Mouse (Mus musculus) small intestine, adult 2 months (tissue): ENCODE measurements around the gene BC107364. TPM values are rescaled to one million over a fixed set of nuclear protein-coding genes. Genes with fewer than 3 reads are reported as not detected.
"Not testable (repeated sequence)": the region's sequence is repeated elsewhere in the genome, so short reads cannot be mapped to it uniquely, and the experiment has no call there.

ENCODE experiments used
- H3K27ac ChIP-seq: fragments of 200-500 bp; 2 replicates; pipeline ENCODE4 v1.5.1; 2012; ENCODE audit warnings: low read depth, low read length, control low read depth, inconsistent platforms; ENCODE audit not compliant: insufficient read depth
- H3K27me3 ChIP-seq: fragments of 200-500 bp; 2 replicates; pipeline ENCODE4 v1.6.1; 2012; ENCODE audit warnings: mild to moderate bottlenecking, moderate library complexity, low read length, inconsistent platforms; ENCODE audit not compliant: control insufficient read depth, insufficient read depth
- H3K36me3 ChIP-seq: fragments of 200-500 bp; 2 replicates; pipeline ENCODE4 v1.6.1; 2012; ENCODE audit warnings: mild to moderate bottlenecking, low read length, control low read depth, inconsistent platforms; ENCODE audit not compliant: control insufficient read depth, insufficient read depth
- H3K4me1 ChIP-seq: fragments of 200-500 bp; 2 replicates; pipeline ENCODE4 v1.6.1; 2012; ENCODE audit warnings: low read length, inconsistent platforms, mixed read lengths; ENCODE audit not compliant: control insufficient read depth, insufficient read depth, insufficient read length
- H3K4me3 ChIP-seq: fragments of 200-500 bp; 2 replicates; pipeline ENCODE4 v1.5.1; 2012; ENCODE audit warnings: low read depth, mild to moderate bottlenecking, control low read depth, inconsistent platforms, low read length, moderate library complexity
- CTCF ChIP-seq: fragments of 200-500 bp; IDR thresholded peaks from 2 replicates; pipeline ENCODE4 v1.5.1; 2012; ENCODE audit warnings: low read depth, mild to moderate bottlenecking, control low read depth, inconsistent platforms, low read length, moderate library complexity, mixed read lengths; ENCODE audit not compliant: insufficient replicate concordance, insufficient read length; ENCODE audit errors: extremely low read depth
- POLR2A ChIP-seq: fragments of 200-500 bp; IDR thresholded peaks from 2 replicates; pipeline ENCODE4 v1.6.1; 2012; ENCODE audit warnings: low read depth, mild to moderate bottlenecking, control low read depth, inconsistent platforms, low read length, moderate library complexity
- WGBS: fragments of 180-500 bp; shearing (Covaris S2); methylation state at CpG from one replicate; pipeline ENCODE4 v1.1.7; 2018; 5-methylcytosine and 5-hydroxymethylcytosine counted together
- polyA plus RNA-seq: library from polyadenylated mRNA; depleted of rRNA; stranded (reverse); fragments of >200 nt; gene quantifications from 2 replicates; pipeline ENCODE4 v1.2.3, GENCODE M21; 2012

BC107364 gene
- polyA plus RNA-seq, 1 experiment = not detected

DNA sequence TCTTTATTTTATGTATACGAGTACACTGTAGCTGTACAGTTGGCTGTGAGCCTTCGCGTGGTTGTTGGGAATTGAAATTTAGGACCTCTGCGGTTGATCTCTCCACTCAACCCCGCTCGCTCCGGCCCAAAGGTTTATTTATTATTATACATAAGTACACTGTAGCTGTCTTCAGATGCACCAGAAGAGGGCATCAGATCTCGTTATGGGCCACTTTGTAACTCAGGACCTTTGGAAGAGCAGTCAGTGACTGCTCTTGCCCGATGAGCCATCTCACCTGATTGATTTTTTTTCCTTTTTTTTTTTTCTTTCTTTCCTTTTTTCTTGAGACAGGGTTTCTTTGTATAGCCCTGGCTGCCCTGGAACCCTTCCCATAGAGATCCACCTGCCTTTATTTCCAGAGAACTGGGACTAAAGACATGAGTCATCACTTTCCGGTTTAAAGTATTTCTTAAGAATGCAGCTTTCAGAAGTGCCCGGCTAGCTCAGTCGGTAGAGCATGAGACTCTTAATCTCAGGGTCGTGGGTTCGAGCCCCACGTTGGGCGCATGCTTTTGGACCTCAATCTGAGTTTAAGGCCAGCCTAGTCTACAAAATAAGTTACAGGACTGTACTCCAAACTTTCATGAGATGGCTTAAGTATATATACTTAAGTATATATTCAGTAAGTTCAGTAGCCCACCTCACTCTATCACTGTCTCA lies 24.2 kb downstream of the BC107364 start:
- Histone ChIP-seq H3K27me3 (peaks cover 24% of the 10 kb centered on the region), H3K27ac (no peak overlapping the region), H3K36me3 (no peaks in the 10 kb centered on the region), H3K4me3 (no peak overlapping the region), H3K4me1 (no peaks in the 10 kb centered on the region)
- WGBS = 12% methylated on average over 16 of the region's 16 CpGs
- TF ChIP-seq POLR2A (no peak), CTCF (no peak; the same call in 1 of the 2 replicates)

DNA sequence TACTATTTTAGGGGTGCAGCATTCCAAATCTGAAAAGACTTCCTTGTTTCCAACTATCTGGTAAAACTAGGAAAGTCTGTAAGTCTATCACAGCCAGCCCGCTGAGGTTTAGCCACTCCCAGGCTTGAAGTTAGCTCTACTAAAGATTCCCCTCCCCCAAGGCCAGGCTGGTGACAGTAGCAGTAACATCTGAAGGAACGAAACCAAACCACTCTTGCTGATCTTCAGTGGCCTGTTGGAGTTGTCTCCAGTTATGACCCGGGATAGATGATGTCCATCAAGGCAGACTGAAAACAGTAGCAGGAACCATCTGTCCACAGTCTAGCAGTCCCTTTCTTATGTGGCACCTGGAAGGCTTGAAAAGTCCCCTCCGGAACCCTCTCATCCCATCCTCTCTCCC lies 24.8 kb downstream of the BC107364 start:
- H3K27me3 ChIP-seq = peaks cover 26% of the 10 kb centered on the region
- TF ChIP-seq CTCF (no peak), POLR2A (no peak)
- no peak overlapping the region for H3K4me3 ChIP-seq
- WGBS = 26% methylated on average over 4 of the region's 4 CpGs
- no peaks in the 10 kb centered on the region for H3K36me3 ChIP-seq
- H3K27ac ChIP-seq = no peak overlapping the region
- H3K4me1 ChIP-seq = no peaks in the 10 kb centered on the region

DNA sequence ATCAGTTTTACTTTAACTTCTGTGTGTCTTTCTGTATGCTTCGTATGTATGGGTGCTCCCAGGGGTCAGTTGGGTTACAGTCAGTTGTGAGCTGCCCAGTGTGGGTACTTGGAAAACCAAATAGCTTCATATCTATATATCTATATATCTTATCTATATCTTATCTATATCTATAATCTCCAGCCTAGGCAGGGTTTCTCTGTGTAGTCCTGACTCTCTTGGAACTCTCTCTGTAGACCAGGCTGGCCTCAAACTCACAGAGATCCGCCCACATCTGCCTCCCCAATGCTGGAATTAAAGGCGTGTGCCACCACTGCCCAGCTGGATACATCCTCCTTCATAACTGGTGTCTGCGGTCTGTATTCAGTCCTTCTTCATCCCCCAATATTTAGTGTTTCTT lies 25.8 kb downstream of the BC107364 start:
- no peak for TF ChIP-seq POLR2A
- TF ChIP-seq CTCF = no peak
- no peaks in the 10 kb centered on the region for H3K36me3 ChIP-seq
- 70% methylated on average over 4 of the region's 4 CpGs for WGBS
- no peaks in the 10 kb centered on the region for H3K4me1 ChIP-seq
- H3K27ac ChIP-seq = no peak overlapping the region
- no peak overlapping the region for H3K4me3 ChIP-seq
- peaks cover 27% of the 10 kb centered on the region for H3K27me3 ChIP-seq

DNA sequence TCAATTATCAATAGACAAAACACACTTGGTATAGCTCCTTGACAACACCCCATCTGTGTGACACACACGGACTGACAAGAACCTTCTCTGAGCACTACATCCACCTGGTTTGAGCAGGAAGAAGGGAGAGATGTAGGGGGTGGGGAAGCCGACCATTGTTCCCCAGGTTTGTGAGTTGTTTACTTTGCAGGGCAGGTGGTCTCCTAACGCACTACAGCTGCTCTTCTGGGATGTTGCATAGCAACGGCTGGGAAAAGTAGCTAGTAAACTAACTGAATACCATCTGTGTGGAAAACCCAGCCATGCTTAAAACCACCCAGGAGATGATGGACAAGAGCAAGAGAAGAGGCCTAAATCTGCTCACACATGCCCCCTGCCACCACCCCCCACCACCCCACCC lies 27.7 kb downstream of the BC107364 start:
- H3K4me1 ChIP-seq, H3K36me3 ChIP-seq, H3K4me3 ChIP-seq, H3K27ac ChIP-seq: not testable (repeated sequence)
- 24% methylated on average over 4 of the region's 4 CpGs for WGBS
- peaks cover 32% of the 10 kb centered on the region for H3K27me3 ChIP-seq

DNA sequence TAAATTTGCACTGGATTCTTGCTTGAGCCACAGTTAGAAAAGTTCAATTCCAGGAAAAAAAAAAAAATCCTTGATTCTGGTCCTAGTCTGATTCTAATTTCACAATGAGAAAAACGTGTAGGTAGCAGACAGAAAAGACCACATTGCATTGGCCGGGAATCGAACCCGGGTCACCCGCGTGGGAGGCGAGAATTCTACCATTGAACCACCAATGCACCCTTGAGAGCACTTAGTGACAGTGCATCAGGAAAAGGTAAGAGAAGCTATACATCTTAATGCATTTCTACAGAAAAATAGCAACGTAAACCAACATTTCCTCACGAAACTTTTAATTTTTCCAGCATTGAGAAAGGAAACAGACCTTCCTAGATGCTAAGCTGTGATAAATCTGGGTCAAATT lies 28.2 kb downstream of the BC107364 start:
- no peaks in the 10 kb centered on the region for H3K4me1 ChIP-seq
- H3K27me3 ChIP-seq = peaks cover 32% of the 10 kb centered on the region
- no peak overlapping the region for H3K4me3 ChIP-seq
- TF ChIP-seq CTCF = no peak
- TF ChIP-seq POLR2A = no peak
- H3K27ac ChIP-seq = no peak overlapping the region
- 40% methylated on average over 9 of the region's 9 CpGs for WGBS
- H3K36me3 ChIP-seq = no peaks in the 10 kb centered on the region

DNA sequence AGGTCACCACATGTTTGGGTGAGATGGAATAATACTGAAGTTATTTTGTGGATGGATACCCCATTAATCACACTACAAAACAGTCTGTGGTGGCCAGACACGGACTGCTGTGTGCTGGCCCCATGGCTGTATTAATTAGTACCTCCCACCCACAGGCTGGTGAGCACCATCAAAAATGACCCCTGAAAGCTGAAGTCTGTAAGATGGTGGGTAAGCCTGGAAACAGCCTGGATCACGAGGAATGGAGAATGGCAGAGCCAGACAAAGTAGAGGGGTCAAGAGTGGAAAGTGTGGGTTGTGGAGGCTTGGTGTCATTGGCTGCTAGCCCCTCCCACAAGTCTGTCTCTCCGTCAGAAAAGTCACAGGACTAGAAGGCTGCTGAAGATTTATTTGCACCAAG lies 31.3 kb downstream of the BC107364 start:
- no peak overlapping the region for H3K4me3 ChIP-seq
- WGBS = 47% methylated on average over 3 of the region's 3 CpGs
- TF ChIP-seq CTCF = no peak
- no peak for TF ChIP-seq POLR2A
- H3K4me1 ChIP-seq = no peaks in the 10 kb centered on the region
- no peak overlapping the region for H3K27ac ChIP-seq
- H3K27me3 ChIP-seq = peaks cover 28% of the 10 kb centered on the region
- H3K36me3 ChIP-seq = no peaks in the 10 kb centered on the region

DNA sequence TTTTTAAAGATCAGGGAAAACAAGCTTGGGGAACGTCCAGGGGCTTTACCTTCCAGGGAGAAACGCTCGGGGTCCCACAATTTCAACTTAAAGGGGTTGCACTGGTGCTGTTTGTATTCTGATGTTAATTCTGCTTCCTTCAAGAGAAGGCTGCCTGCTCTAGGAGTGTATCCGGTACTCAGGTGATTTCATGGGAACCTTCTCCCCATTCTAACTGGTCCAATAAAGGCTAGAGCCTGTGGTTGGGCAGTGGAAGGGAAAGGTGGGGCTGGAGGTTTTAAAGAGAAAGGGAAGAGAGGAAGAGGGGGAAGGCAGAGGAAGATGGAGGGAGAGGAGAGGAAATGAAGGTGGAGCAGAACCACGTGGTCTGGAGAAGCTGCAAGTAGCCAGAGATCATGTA lies 33.2 kb downstream of the BC107364 start:
- not testable (repeated sequence) for H3K4me3 ChIP-seq, H3K27ac ChIP-seq, H3K4me1 ChIP-seq, H3K36me3 ChIP-seq
- 77% methylated on average over 5 of the region's 5 CpGs for WGBS
- peaks cover 18% of the 10 kb centered on the region for H3K27me3 ChIP-seq
